Mouse (Mus musculus): ENCODE measurements around the gene Sipa1. TPM values are rescaled to one million over a fixed set of nuclear protein-coding genes. Genes with fewer than 3 reads are reported as not detected.
A peak's percentile ranks its signal among the peaks of the same experiment; 100 is the strongest.

The Sipa1 gene
- total RNA-seq (2015; ENCODE audit: low replicate concordance) (97.7 and 126 TPM in 2 replicates), total RNA-seq (2017; ENCODE audit: low replicate concordance) (127 and 129 TPM in 2 replicates)

DNA sequence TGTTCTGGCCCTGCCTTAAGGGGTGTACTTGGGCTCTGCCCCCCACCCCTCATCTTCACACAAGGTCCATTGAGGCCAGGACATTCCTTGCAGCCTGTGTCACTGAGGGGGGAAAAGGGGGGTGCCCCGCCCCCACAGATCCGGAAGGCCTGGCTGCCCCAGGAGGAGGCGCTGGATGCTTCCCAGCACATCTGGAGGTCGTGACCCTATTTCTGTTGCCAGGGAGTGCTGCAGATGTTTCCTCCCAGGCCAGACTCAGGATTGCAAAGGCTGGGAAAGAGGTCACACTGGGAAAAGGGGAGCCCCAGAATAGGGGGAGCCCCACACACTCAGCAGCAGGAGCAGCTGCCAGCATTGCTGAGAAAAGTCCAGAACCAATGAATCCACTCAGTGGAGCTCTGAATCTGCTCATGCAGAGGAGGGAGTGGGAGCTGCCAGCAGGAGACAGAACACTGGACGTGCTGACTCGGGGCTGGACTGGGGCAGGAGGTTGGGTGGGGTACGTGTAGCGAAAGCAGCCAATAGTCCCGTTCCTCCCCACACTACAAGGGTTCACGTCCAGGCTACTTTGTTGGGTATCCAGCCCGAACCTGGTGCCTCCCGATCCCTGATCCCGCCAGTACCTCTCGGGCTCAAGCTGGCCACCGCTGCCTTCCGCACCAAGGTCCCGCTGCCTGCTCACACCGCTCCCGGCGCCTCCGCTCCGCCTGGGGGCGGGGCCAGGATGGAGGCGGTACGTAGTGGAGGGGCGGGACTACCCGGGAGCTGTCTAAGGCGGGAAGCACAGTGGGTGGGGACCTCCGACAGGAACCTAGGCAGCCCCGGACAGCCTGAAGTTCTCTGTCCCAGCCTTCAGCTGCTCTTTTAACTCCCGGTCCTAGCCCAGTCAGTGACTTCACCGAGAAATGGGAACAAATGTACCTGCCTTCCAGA, at the start of gene Sipa1:
Gene Sipa1, minus strand, starts transcription at position 727 of the 933 bp plus-strand sequence.
- peak; percentile 77 for ATAC-seq (replicated peaks; ENCODE audit: low FRiP score, poor library complexity, severe bottlenecking)

DNA sequence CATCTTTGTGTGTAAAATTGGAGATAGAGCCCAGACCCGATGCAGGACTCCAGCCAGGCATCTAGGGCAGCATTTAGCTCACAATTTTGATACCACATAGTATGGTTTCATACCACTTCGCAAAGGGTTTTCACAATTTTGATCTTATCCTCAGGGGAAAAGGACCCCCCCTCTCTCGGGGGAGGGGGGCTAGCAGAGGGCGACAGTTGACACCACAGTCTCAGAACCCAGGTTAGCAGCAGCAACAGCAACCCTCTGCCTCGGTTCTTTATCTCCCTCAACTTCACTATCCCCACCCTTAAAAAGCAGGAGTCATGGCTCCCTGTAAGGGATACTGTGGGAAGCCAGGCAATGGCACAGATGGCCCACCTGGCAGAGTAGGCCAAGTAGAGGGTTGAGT, 49.7 kb upstream of the Sipa1 start:
- ATAC-seq (replicated peaks; ENCODE audit: low FRiP score, poor library complexity, severe bottlenecking): no peak

DNA sequence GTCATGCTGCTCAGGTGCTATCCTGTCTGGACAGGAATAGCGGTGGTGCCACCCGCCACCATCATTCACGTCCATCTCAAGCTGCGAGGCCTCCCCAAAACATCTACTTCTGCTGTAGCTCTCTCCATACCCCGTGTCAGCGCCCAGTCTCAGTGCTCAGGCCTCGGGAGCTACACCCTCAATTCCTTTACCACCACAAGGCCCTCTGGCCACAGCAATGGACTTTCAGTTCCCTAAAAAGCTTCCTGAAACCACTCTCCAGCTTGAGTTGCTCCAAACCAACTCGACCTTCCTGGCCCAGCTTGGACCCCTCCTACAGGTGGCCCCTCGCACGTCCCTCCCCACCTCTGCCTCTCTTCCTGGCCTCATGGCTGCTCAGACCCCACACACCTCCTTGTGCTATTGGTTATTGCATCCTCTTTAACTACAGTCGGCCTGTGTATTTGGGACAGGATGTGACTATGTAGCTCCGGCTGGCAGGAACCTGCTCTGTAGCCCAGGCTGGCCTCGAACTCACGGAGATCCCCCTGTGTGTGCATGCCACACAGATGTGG, 48.5 kb upstream of the Sipa1 start:
- ATAC-seq (replicated peaks; ENCODE audit: low FRiP score, poor library complexity, severe bottlenecking): no peak

DNA sequence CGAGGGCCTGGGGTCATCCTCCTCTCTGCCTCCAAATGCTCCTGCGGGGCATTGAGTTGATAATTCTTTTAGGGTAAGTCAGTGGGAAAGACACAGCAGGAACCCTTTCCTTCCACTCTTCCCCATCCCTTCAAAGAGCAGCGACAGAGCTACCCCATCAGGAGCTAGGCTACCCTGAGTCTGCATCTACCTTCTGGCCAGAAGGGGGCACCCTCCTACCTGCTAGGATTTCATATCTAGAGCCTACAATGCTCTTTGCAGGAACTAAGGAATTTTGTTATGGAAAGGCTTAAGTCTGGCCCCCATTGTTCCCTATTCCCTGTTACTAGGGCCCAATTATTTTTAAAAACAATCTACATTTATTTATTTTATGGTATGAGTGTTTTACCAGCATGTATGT, 47.7 kb upstream of the Sipa1 start:
- no peak for ATAC-seq (replicated peaks; ENCODE audit: low FRiP score, poor library complexity, severe bottlenecking)

DNA sequence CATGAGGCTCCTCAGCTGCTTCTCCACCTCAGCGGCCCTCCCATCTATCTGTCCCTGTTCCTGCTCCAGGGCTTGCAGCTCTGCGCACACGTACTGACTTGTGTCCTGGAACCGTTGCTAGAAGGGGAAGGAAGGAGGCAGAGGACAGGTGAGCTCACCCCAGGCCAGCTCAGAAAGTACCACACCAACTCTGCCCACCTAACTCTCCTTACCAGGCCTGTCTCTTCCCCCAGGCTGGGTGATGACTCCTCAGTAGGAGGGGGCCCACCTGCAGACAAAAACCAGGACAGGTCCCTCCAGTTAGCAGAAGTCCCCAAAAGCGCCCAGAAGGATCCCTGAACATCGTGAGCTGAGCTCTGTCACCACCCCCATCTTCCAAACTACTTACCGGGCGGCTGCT, 47.1 kb upstream of the Sipa1 start:
- no peak for ATAC-seq (replicated peaks; ENCODE audit: low FRiP score, poor library complexity, severe bottlenecking)

DNA sequence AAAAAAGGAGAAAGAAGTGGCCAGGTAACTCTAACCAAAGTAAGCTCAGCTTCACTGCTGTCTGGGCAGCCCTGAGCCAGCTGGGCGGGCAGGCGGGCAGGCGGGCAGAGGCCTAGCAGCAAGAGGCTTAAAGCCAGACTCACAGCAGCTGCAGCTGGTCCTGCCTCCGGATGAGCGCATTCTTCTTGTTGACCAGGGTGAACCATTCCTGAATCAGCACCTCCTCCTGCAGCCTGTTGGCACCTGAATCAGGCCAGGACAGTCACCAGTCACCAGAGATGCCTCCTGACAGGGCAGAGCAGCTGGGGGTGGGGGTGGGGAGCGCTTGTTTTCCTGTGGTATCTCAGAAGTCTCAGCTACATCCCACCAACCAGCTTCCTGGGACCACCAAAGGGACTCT, 46.6 kb upstream of the Sipa1 start:
- ATAC-seq (replicated peaks; ENCODE audit: low FRiP score, poor library complexity, severe bottlenecking): no peak

DNA sequence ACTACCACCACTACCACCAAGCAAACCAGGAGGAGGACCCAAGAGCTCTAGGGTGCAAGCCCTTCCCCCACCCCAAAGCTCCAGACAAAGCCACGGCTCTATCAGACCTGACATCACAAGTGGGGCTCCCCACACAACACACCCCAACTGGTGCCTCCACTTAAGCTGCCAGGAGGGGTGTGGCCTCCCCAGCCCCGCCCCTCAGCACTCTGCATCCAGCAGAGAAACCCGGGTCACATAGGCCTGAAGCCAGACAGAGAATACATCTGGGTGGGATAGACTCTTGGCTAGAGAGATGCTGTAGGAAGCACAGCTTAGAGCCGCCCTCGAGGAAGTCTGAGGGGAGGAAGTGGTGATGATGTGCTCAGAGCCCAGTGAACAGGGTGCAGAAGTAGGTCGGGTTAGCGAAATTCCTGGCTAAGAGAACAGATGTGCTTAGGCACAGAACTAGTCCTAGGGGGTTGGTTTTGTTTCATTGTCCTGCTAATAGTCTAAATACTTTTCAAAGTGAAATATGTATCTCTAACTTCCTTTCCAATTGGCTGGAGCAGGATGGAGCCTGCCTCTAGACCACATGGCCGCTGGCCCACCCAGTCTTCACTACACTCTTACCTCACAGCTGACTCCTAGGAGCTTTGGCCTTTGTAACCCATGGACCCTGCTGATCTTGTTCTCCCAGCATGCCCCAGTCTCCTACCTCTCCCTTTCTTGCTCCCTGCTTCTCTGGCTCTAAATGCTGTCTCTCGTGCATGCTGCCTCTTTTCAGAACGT, 41.5 kb upstream of the Sipa1 start:
- ATAC-seq (replicated peaks; ENCODE audit: low FRiP score, poor library complexity, severe bottlenecking): peak; percentile 76

DNA sequence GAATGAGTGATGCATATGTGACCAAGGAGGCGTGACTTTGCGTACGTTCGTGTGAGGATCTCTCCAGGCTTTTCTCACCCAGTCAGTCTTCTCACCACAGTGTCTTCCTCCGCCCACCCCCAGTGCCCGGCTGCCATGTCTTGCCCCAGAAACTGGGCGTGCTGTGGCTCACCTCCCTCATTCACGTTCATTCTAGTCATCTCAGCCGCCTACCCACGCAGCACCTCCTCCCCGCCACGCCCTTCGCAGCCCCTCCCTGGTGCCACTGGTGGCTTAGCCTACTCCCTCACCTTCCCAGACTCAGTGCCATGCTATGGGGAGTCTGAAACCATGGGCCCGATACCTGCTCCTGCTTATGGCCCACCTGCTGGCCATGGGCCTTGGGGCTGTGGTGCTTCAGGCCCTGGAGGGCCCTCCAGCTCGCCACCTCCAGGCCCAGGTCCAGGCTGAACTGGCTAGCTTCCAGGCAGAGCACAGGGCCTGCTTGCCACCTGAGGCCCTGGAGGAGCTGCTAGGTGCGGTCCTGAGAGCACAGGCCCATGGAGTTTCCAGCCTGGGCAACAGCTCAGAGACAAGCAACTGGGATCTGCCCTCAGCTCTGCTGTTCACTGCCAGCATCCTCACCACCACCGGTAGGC, 40.8 kb upstream of the Sipa1 start, which contains the start of gene Kcnk7:
Gene Kcnk7, plus strand, starts transcription at position 205 of the 638 bp plus-strand sequence.
- ATAC-seq (replicated peaks; ENCODE audit: low FRiP score, poor library complexity, severe bottlenecking): peak; percentile 87

DNA sequence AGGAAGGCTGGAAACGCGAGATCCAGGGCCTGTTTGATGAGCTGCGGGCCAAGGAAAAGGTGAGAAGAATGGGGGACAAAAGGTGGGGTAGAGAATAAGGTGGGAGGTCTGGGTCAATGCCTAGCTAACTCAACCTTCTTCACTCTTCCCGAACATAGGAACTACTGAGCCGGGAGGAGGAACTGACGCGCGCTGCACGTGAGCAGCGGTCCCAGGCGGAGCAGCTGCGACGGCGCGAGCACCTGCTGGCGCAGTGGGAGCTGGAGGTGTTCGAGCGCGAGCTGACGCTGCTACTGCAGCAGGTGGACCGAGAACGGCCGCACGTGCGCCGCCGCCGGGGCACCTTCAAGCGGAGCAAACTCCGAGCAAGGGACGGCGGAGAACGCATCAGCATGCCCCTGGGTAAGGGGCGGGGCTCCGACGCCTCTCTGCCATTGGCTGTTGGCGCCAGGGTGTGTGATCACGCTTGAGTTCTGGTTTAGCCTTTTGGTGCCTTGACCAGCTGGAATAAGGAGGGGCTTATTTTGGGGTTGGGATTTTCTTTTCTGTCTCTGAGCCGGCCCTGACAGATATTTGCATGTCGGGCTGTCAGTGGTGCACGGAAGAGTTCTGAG, 32.4 kb upstream of the Sipa1 start:
- no peak for ATAC-seq (replicated peaks; ENCODE audit: low FRiP score, poor library complexity, severe bottlenecking)

DNA sequence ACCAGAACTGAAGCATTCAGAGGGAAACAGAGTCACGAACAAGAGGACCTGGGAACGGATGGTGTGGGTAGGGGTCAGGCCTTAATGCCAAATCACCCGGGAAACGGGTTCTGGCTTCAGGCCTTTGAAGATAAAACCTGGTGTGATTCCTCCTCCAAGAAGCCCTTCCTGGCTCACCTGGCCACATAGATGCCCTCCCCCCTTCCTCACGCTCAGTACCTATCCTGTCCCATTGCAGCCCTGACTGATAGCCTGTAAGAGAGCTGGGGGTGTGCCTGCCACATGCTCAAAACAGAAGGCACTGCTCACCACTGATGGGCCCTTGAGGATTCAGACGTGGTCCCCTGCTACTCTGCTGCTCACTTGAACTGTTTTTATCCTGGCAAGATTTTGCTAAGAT, 30.3 kb upstream of the Sipa1 start:
- ATAC-seq (replicated peaks; ENCODE audit: low FRiP score, poor library complexity, severe bottlenecking): no peak

DNA sequence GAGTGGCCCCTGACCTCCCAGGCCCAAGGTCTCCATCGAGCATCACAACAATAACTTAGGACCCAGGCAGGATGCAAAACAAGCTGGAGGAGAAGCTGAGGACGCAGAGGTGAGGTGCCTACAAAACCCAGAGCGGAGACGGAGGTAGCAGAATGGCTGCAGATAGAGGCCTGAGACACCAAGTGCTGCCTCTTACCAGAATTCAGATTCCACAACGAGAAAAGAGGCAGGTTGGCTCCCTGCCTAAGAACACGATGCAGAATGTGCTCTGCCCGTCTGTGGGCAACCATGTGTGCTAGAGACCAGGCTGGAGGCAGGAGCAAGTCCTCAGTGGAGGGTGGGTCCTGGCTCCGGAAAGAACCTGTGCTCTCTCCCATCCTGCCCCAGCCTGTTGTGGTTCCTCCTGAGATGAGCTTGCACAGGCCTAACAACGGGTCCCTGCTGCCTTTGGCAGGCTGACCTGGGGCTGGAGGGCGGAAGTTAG, 29.4 kb upstream of the Sipa1 start:
- ATAC-seq (replicated peaks; ENCODE audit: low FRiP score, poor library complexity, severe bottlenecking): no peak

DNA sequence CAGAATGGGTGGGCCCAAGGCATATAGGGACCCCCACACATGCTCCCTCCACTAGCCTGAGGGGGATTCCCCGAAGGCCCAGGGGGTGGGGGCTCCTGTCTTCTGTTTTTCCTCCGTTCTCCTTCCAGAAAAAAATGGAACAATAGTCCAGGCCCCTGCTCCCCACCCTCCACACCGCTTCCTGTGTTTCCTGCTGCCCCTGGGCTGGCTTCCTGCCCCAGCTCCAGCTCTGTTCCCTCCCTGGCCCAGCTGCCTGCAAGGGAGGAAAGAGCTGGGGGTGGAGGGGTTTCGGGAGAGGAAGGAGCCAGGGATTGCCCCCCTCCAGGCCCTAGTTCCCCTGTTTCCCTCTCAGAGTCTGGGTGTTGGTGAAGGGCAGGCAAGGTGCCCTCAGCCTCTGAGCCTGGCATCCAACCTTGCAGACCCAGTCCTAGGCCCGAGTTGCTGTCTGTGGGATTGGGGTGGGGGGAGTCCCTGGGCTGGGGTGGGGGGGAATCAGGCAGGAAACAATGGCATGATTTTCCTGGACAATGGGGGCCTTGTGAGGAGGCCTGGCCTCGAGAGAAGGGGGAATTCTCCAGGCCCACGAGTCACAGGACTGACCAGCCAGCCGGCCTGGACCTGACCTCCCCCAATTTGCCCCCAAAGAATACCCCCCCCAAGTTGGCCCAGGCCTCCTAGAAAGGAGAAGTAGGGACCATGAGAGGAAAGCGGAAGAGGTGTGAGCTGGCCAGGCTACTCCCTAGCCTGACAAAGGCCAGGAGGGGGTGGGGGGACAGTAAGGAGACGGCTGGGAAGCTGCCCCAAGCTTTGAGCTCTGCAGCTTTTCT, 28.8 kb upstream of the Sipa1 start:
- ATAC-seq (replicated peaks; ENCODE audit: low FRiP score, poor library complexity, severe bottlenecking): no peak

DNA sequence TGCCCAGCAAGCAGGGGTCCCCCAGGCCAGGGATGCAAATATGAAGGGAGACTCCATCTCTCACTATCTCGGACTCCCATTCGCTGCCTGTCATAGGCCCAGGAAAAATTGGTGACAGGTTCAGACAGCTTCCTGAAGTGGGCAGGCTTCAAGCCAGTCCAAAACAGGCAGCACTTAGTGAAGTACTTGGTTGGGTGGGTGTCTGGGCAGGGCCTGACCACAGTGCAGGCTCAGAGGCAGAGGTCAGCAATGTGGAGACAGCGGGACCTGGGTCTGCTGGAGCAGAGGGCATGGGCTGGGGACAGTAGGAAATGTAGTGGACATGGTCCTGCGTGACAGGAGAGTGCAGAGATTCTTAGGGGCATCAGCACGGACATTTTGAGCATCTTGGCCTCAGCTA, 28.1 kb upstream of the Sipa1 start:
- ATAC-seq (replicated peaks; ENCODE audit: low FRiP score, poor library complexity, severe bottlenecking): no peak

DNA sequence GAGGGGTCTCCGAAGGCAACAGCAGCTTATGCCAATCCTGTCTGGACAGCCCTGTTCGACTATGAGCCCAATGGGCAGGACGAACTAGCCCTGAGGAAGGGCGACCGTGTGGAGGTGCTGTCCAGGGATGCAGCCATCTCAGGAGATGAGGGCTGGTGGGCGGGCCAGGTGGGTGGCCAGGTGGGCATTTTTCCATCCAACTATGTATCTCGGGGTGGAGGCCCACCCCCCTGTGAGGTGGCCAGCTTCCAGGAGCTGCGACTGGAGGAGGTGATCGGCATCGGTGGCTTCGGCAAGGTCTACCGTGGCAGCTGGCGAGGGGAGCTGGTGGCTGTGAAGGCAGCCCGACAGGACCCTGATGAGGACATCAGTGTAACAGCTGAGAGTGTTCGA, 26.8 kb upstream of the Sipa1 start:
- no peak for ATAC-seq (replicated peaks; ENCODE audit: low FRiP score, poor library complexity, severe bottlenecking)

DNA sequence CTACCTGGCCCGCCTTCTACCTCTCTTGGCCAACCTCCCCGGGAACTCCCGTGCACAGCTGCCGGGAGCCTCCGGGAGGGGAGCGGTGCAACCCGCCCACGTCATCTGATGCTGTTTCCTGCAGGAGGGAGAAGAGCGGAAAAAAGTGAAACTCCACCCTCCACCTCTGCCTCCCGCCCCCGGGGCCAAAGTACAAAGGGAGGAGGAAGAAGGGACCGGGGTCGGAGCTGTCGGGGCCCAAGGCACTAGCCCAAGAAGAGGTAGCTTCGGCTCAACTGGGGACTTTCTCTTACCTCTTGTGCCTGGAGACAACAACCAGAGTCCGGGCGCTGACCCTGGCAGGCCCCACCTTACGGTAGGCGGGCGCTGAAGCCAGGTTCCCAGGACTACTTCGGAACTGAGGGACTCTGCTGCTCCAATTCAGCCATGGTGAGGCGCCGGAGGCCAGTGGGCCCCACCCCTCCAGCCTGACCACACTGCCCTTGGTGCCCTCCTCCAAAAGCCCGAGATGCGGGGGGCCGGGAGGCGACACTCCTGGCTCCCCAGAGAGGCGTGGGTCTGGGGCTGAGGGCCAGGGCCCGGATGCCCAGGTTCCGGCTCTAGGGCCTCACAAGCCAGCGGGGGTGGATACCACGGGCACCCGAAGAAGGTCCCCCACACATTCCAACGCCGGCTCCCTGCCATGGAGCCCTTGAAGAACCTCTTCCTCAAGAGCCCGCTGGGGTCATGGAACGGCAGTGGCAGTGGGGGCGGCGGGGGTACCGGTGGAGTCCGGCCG, 26.2 kb upstream of the Sipa1 start:
- ATAC-seq (replicated peaks; ENCODE audit: low FRiP score, poor library complexity, severe bottlenecking): peak; percentile 77

DNA sequence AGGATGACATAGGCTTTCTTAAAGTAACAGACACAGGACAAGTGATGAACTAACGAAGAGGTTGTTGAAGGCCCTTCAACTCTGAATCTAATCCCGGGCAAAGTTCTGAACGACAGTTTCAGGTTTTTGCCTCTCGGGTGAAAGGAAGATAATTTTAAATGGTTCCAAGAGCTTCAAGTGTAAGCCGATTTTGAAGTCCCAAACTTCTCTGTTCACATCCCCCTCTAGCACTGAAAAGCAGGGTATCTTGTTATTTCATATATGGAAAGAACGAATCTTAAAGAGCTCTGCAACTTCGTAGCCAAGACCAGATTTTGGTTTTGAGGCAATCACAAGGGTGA, 25.6 kb upstream of the Sipa1 start:
- no peak for ATAC-seq (replicated peaks; ENCODE audit: low FRiP score, poor library complexity, severe bottlenecking)

DNA sequence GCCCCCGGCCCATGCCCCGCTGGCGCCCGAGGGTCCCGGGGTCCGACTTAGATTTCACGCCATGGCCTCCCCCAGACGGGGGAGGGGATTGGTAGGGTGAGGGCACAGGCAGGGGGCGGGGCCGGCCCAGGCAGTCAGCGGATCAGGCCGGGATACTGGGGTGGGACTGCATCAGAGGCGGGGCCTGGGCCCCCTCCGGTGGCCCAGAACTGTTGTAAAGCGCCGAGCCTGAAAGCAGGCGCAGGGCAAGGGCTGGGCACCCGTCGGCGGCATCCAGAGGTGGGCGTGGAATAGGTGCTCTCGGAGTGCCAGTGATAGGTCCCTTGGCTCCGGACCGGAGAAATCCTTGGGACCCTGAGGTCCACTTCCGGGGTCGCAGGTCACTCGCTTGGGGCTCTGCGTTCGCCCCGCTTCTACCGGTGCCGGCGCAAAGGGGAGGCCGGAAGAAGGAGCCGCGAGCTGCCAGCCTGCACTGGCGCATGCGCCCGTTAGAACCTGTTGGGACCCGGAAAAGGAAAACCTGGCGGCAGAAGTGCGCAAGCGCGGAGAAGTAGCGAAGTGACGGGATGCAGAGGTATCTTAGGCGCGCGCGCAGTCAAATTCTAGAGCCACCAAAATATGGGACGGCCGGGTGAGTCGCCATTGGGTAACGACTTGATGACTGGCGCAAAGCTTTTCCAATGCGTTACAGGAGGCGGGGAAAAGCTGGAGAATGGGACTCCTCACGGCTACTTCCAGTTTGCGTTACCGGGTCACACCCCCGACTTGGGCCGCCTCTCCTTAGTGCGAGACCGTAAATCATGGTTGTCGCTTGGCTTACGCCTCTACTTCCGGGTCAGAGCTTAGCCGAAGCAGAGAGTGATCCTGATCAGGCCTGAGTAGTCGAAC, 24.9 kb upstream of the Sipa1 start, which contains the start of the genes Map3k11 and Pcnx3:
Gene Map3k11, plus strand, starts transcription at position 543 of the 888 bp plus-strand sequence.
Gene Pcnx3, minus strand, starts transcription at position 709 of the 888 bp plus-strand sequence.
- ATAC-seq (replicated peaks; ENCODE audit: low FRiP score, poor library complexity, severe bottlenecking): peak; percentile 72
